Mouse (Mus musculus): ENCODE measurements around the gene Vamp1.

DNA sequence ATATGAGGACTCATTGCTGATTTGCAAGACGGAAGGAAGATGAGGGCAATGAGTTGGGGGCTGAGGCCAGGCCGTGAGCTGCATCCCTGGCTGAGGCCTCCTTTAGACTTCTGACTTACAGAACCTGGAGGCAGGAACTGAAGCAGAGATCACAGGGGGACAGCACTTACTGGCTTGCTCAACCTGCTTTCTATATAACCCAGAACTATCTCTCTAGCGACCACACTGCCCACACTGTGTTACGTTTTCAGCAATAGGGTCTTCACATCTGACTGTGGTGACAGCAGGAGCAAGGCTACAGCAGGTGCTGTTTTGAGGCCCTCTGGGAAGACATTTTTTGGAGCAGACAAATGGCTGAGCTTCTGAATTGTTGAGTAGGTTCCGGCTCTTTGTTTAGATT, 25.3 kb downstream of the Vamp1 start:
- TF ChIP-seq CTCF (IDR thresholded peaks at IDR 0.05; ENCODE audit: low read depth, low read length) (no peak), POLR2A (IDR thresholded peaks at IDR 0.05; ENCODE audit: extremely low read depth, insufficient read depth, low read length) (no peak)
